Mouse (Mus musculus) kidney, adult 2 months (tissue): Measurements from ENCODE around the gene Atg13. TPM values are rescaled to one million over a fixed set of nuclear protein-coding genes. Genes with fewer than 3 reads are reported as not detected.
A peak's percentile ranks its signal among the peaks of the same experiment; 100 is the strongest.

Experiments used
- DNase-seq: peaks from one replicate; pipeline ENCODE4 v3.0.0; 2021
- H3K27ac ChIP-seq: fragments of 200-500 bp; 2 replicates; pipeline ENCODE4 v1.5.1; 2012; ENCODE audit warnings: low read depth, low read length, control low read depth, inconsistent platforms; ENCODE audit not compliant: insufficient read depth
- H3K27me3 ChIP-seq: fragments of 200-500 bp; replicated peaks from 2 replicates; pipeline ENCODE4 v1.6.1; 2012; ENCODE audit warnings: mild to moderate bottlenecking, moderate library complexity, low read length, inconsistent platforms; ENCODE audit not compliant: control insufficient read depth, insufficient read depth
- H3K36me3 ChIP-seq: fragments of 200-500 bp; 2 replicates; pipeline ENCODE4 v1.6.1; 2012; ENCODE audit warnings: mild to moderate bottlenecking, moderate library complexity, low read length, inconsistent platforms; ENCODE audit not compliant: control insufficient read depth, insufficient read depth
- H3K4me1 ChIP-seq: fragments of 200-500 bp; 2 replicates; pipeline ENCODE4 v1.6.1; 2011; ENCODE audit warnings: low read length; ENCODE audit not compliant: control insufficient read depth, insufficient read depth
- H3K4me3 ChIP-seq: fragments of 200-500 bp; 2 replicates; pipeline ENCODE4 v1.5.1; 2011; ENCODE audit warnings: mild to moderate bottlenecking, low read depth, low read length, control low read depth; ENCODE audit not compliant: insufficient read depth
- CTCF ChIP-seq: fragments of 200-500 bp; conservative IDR thresholded peaks from 2 replicates; pipeline ENCODE4 v1.5.1; 2011; ENCODE audit warnings: low read depth, mild to moderate bottlenecking, control low read depth, low read length, moderate library complexity, mixed read lengths; ENCODE audit not compliant: insufficient read depth, insufficient read length
- POLR2A ChIP-seq: fragments of 200-500 bp; IDR thresholded peaks from one replicate; pipeline ENCODE4 v1.6.1; 2011; ENCODE audit warnings: low read depth, low read length, control low read depth
- WGBS: fragments of 180-500 bp; shearing (Covaris S2); methylation state at CpG from one replicate; pipeline ENCODE4 v1.1.7; 2018; 5-methylcytosine and 5-hydroxymethylcytosine counted together
- polyA plus RNA-seq: library from polyadenylated mRNA; depleted of rRNA; stranded (reverse); fragments of >200 nt; gene quantifications from 2 replicates; pipeline ENCODE4 v1.2.3, GENCODE M21; 2012

Atg13 gene
- polyA plus RNA-seq, 1 experiment, result 32.5 TPM

DNA sequence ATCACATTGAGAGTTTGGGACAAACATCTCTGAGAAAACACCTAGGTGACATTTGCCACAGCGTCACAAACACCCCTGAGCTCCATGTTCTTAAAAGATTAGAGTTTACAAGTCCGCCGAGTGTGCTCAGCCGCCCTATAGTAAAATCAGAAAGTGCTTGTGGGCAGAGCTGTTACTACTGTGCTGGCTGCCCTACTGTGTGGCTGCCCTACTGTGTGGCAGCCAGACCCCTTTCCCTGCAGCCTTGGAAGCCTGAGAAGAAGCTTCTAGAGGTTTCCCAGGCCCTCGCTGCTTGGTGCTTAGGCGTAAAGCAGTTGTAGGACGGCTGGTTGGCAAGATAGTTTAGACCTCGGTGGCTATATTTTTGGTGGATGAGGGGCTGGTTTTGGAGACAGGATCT is 50.7 kb downstream of the Atg13 start:
- DNase-seq, result no peak
- Histone ChIP-seq H3K36me3 (no peaks in the 10 kb centered on the region; the same call in 1 of the 2 replicates), H3K4me1 (no peaks in the 10 kb centered on the region; the same call in 1 of the 2 replicates), H3K4me3 (no peak overlapping the region), H3K27ac (no peak overlapping the region), H3K27me3 (no peaks in the 10 kb centered on the region)
- TF ChIP-seq CTCF (no peak), POLR2A (no peak)
- 97% methylated on average over 8 of the region's 8 CpGs for WGBS

DNA sequence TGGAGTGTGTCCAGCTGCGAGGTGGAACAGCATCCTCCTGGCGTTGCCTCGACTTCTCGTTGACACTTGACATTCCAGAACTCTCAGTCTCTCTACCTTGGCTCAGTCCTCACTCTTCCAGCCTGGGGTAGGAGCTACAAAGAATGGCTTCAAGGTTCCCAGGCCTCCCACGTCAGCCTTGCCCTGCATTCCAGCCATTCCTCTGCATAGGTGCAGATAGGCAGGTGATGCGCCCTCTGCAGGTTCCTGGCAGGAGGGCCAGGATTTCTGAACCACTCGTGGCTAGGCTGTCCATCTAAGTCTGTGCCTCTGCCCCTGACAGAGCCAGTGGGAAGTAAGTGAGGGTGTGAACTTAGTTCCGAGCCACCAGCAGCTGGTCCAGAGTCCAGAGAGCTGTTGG is 53.6 kb downstream of the Atg13 start:
- H3K27me3 ChIP-seq, result no peaks in the 10 kb centered on the region
- no peak overlapping the region for H3K4me3 ChIP-seq
- peak; percentile 79 for DNase-seq
- no peaks in the 10 kb centered on the region; the same call in 1 of the 2 replicates for H3K4me1 ChIP-seq
- WGBS, result 50% methylated on average over 8 of the region's 8 CpGs
- H3K27ac ChIP-seq, result no peak overlapping the region
- no peaks in the 10 kb centered on the region for H3K36me3 ChIP-seq
- TF ChIP-seq CTCF (peak; percentile 50), POLR2A (no peak)

DNA sequence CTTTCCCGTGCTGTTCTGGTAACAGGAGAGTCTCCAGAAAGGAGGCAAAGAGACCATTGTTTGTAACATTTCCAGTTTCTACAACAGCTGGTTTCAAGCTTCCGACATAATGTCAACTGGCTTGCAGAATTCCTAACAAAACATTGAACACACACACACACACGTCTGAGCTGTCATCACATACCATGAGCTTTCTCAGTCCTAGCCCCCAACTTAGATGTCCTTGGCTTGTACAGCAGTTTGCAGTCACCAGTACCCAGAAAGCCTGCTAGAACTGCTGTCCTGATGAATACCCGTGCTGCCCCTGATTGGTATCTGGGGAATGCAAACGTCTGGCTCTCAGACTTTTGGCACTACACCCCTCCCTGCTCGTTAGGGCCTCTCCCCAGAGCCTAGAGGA is 54.5 kb downstream of the Atg13 start:
- 0 out of 2 replicates have a peak overlapping the region, but pooled peaks have one; percentile 0 for H3K27ac ChIP-seq
- DNase-seq, result no peak
- 64% methylated on average over 6 of the region's 6 CpGs for WGBS
- no peaks in the 10 kb centered on the region for H3K36me3 ChIP-seq
- no peak overlapping the region for H3K4me3 ChIP-seq
- no peaks in the 10 kb centered on the region for H3K4me1 ChIP-seq
- no peaks in the 10 kb centered on the region for H3K27me3 ChIP-seq
- no peak for TF ChIP-seq POLR2A
- no peak for TF ChIP-seq CTCF

DNA sequence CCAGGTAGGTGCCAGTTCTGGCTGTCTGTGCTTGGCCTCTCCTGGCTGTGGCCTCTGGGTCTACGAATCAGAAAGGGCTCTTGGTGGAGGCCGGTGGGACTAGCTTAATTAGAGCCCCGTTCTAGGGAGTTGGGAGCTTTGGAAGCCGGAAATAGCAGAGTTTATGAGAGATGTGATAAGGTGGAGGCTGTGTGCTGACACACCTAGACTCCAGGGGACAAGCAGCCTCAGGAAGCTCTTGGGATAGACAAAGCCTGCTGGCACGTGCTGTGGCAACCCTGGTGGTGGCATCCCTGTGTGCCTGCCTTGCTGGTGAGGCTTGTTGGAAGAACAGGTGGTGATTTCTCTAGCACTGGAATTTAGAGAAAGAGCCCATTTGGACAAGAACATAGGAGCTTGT is 55.0 kb downstream of the Atg13 start:
- Histone ChIP-seq H3K36me3 (no peaks in the 10 kb centered on the region), H3K27ac (no peak overlapping the region), H3K27me3 (no peaks in the 10 kb centered on the region), H3K4me1 (no peaks in the 10 kb centered on the region), H3K4me3 (no peak overlapping the region)
- WGBS, result 87% methylated on average over 5 of the region's 5 CpGs
- no peak for TF ChIP-seq CTCF
- no peak for TF ChIP-seq POLR2A
- DNase-seq, result no peak

DNA sequence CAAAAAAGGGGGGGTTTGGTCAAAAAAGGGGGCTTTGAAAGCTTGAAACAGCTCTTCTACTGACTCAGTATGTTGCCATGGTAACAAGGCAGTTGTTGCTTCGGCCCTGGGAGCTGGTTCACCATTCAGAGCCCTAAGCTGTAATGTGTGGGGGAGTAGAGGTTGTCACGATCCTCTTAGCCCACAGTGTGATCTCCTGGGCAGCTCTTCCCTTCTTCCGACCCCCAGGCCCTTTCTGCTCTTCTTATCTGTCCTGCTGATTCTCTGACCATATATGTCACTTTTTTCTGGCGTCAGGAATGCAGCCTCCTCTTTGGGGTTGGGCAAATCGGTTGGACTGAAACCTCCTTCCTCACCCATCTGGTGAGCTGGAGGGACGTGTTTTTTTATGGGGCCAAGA is 57.5 kb downstream of the Atg13 start:
- DNase-seq, result no peak
- 52% methylated on average over 6 of the region's 6 CpGs for WGBS
- no peaks in the 10 kb centered on the region for H3K27me3 ChIP-seq
- H3K27ac ChIP-seq, result no peak overlapping the region
- no peak overlapping the region for H3K4me3 ChIP-seq
- TF ChIP-seq CTCF (no peak), POLR2A (no peak)
- H3K36me3 ChIP-seq, result no peaks in the 10 kb centered on the region
- no peaks in the 10 kb centered on the region for H3K4me1 ChIP-seq

DNA sequence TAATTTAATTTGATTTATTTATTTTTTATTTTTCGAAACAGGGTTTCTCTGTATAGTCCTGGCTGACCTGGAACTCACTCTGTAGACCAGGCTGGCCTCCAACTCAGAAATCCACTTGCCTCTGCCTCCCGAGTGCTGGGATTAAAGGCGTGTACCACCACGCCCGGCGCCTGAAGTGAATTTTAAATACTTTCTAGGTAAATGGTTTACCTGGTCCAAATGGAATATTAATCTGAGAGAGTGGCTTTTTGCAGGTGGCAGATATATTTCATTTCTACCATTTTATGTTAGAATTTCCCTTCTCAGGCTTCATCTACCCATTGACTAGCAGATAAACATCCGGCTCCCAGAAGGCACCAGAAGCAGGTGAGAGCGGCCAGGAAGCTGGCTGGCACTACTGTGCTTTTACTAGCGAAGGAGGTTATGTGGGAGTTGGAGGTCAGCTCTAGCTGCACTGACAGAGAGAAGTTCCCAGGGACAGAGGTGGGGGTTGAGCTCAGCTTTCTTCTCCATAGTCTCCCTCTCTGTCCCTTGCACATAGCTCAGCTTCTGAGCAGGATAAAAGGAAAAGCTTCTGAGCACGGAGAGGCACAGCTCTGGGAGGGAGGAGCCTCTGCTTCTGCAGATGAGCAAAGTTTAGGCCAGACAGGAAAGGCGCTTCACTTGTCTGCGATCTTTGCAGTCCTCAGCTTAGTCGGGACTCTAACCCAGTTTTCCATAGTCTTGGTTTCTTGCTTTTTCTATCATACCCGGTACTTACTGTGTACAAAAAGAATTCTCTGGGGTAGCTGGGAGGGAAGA is 58.7 kb downstream of the Atg13 start:
- peak overlapping the region; percentile 21; the same call in 1 of the 2 replicates for H3K4me3 ChIP-seq
- TF ChIP-seq CTCF, result no peak
- no peak for TF ChIP-seq POLR2A
- DNase-seq, result peak; percentile 66
- WGBS, result 35% methylated on average over 14 of the region's 14 CpGs
- H3K27ac ChIP-seq, result peak overlapping the region; percentile 25
- no peaks in the 10 kb centered on the region for H3K36me3 ChIP-seq
- no peaks in the 10 kb centered on the region for H3K4me1 ChIP-seq
- H3K27me3 ChIP-seq, result no peaks in the 10 kb centered on the region

DNA sequence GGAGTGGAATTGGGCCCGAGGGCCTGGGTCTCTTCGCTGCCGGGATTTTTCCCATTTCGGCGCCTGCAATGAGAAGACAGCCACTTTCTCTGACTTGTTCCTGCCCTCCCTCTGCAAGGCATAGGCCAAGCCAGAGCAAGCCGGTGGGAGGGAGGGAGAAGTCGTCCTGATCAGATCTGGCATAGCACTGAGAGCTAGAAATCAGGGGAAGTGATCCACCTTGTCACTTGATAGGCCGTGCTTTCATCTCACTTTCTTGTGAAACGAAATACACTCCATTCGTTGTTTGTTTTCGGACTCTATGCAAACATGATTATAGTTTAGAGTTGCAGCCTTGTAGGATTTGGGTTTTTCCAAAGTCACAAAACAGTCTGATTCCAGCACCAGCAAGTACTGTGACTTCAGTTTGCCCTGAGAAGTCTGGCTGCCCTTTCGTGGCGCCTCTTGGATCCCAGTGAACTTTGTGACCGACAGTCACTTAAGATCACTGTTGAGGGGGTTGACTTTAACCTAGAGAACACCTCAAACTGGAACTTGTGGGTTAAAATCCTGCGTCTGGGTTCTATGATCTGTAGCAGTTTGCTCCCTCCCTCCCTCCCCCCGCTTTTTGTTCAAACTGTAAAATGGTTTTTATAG is 59.9 kb downstream of the Atg13 start:
- Histone ChIP-seq H3K27me3 (no peaks in the 10 kb centered on the region), H3K4me1 (no peaks in the 10 kb centered on the region), H3K36me3 (no peaks in the 10 kb centered on the region), H3K4me3 (peak overlapping the region; percentile 68), H3K27ac (peak overlapping the region; percentile 64)
- DNase-seq, result peak; percentile 54
- TF ChIP-seq CTCF, result no peak
- 4% methylated on average over 16 of the region's 16 CpGs for WGBS
